Mouse (Mus musculus) Patski (cell line): ENCODE measurements at regions not wholly inside any gene's neighbourhood (a gene's known extent, or its start where the extent isn't known, plus 50 kb on each side); places are given as distances from the start of the nearest gene placed in this dataset.
A peak's percentile ranks its signal among the peaks of the same experiment; 100 is the strongest.

Experiments used
- ATAC-seq: fragments of 100-300 bp; one replicate; pipeline ENCODE4 v1.8.0; 2021
- CTCF ChIA-PET: fragments of 350-600 bp; sonication (Branson Sonifier 250); formaldehyde crosslinking; loops from one replicate; lab custom pipeline; 2022; ENCODE audit warnings: inconsistent platforms; lab: Charles Lee
- POLR2A ChIA-PET: fragments of 350-600 bp; sonication (Branson Sonifier 250); formaldehyde crosslinking; loops from one replicate; lab custom pipeline; 2022; ENCODE audit warnings: antibody characterized with exemption, inconsistent platforms; lab: Charles Lee
- DNase-seq: peaks from one replicate; pipeline ENCODE4 v3.0.0-alpha.2; 2011; ENCODE audit warnings: low read depth, low spot score
- H3K27me3 ChIP-seq: fragments of 371-371 bp; one replicate; pipeline ENCODE4 v1.5.1; 2021
- CTCF ChIP-seq: fragments of 100-300 bp; IDR thresholded peaks from one replicate; pipeline ENCODE4 v1.5.1; 2021
- in situ Hi-C: fragments of 300-500 bp; cut with MboI; formaldehyde crosslinking; loops from 3 replicates; pipeline ENCODE4 v1.11.1; 2018; ENCODE audit warnings: low pct_unique_long_range_greater_than_20kb, mixed read lengths

DNA sequence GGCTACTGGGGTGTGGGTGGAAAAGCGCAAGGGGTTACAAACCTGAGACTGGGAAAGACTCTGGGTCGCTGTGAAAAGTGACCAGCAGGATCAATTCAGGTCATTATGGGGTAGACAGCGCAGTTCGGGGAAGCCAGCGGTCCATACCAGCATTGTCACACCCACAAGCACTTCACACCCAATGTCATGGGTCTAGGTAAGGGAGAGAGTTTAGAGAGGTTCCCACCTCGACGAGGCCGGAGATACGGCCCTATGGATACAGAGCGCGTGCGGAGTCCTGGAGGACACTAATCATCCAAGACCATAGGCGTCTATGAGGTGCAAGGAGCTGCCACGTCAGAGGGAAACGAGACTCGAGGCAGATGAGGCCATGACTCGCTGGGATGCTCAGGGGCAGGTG lies 55.4 kb upstream of the Flt1 start:
- POLR2A ChIA-PET = no interaction called here
- no peaks in the 10 kb centered on the region for H3K27me3 ChIP-seq
- DNase-seq = no peak
- no peak for TF ChIP-seq CTCF
- in situ Hi-C loops = no loop called here
- CTCF ChIA-PET = interaction anchor here (1.2 kb wide), 1 partner anchor 21 kb away, joined by 3 read pairs; no protein-coding TSS in a partner anchor
- no peak for ATAC-seq

DNA sequence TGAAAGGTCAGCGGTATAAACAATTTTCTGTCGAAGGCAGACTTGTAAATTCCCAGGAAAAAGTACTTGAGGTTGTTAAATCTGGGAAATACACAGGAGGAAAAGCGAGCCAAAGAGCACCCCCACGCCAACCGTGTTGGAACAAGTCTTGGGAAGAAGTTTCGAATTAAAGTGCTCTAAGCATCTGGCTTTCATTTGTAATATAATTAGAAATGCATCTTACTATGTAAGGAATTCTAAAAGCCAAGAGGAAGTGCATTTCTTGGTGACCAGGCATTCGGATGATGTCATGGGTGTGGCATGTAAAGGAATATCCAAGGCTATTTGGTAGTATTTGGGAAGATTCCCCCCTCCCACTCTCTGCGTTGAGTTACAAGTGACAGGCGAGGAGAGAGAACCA lies 52.7 kb upstream of the Flt1 start:
- in situ Hi-C loops = no loop called here
- DNase-seq (no peak), ATAC-seq (peak; percentile 51)
- no peaks in the 10 kb centered on the region for H3K27me3 ChIP-seq
- POLR2A ChIA-PET = no interaction called here
- CTCF ChIA-PET = interaction anchor here (1.4 kb wide), 1 partner anchor 14 kb away, joined by 4 read pairs; no protein-coding TSS in a partner anchor
- TF ChIP-seq CTCF = no peak
